Mouse (Mus musculus): ENCODE measurements at regions not wholly inside any gene's neighbourhood (a gene's known extent, or its start where the extent isn't known, plus 50 kb on each side); places are given as distances from the start of the nearest gene placed in this dataset. TPM values are rescaled to one million over a fixed set of nuclear protein-coding genes. Genes with fewer than 3 reads are reported as not detected.

DNA sequence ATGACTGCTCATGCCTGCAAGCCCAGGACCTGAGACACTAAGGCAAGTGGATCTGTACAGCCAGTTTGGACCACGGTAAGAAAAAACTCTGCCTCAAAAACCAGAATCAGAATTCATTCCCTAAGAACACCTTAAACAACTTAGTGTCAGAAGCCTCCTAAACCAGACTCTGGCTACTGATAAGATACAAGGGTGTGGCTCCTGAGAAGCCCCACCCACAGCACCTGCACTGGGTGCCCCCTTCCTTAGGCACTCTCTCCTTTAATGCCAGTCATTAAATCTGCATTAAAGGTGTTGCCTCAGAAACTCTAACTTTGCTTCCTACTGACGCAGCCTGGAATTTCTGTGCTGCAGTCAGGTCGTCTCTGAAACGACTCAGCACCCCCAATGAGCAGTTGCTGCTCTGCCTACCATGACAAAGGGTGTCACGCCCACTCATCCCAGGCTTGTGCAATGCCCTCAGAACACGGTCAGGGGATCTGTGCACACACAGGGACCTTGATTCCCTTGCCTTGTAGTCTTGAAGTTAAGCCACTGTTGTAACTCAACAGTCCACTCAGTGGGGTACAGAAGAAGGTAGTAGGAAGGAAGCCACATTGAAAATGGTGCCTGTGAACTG, 62.8 kb upstream of the H2afz start:
- Histone ChIP-seq H3K4me2 (ENCODE audit: low read depth, low read length, poor library complexity, severe bottlenecking) (no peak overlapping the region), H3K4me1 (ENCODE audit: insufficient read depth, low read length) (no peaks in the 10 kb centered on the region), H3K27ac (ENCODE audit: low read depth, low read length) (no peak overlapping the region), H3K36me3 (ENCODE audit: insufficient read depth, low read length) (no peaks in the 10 kb centered on the region), H3K9me3 (ENCODE audit: low read length) (no peaks in the 10 kb centered on the region), H3K9ac (replicated peaks; ENCODE audit: low read length, poor library complexity, severe bottlenecking) (no peak overlapping the region), H3K4me3 (ENCODE audit: low read depth, low read length) (no peak overlapping the region), H3K27me3 (ENCODE audit: insufficient read depth, low read length) (no peaks in the 10 kb centered on the region)
- DNase-seq (ENCODE audit: low spot score) (no peak), ATAC-seq (ENCODE audit: low FRiP score) (no peak)
- TF ChIP-seq CTCF (IDR thresholded peaks at IDR 0.05), result no peak
- 46% methylated on average over 6 of the region's 6 CpGs for WGBS

DNA sequence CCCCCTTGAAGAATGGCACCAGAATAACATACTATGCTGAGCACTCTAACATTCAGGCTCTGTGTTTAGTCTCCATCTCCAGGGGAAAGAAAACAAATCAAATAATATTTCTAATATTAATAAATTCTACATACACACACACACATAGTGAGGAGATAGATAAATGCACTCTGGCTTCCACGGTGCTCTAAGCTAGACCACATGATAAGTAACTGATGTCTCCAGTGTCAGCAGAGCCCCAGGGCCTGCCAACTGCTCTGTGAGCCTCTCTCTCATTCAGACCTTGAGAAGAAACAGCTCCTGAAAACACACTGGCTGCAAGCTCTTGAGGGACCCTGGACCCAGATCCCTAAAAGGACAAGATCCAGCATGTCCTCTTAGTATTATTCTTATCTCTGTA, 56.9 kb upstream of the H2afz start:
- TF ChIP-seq CTCF (IDR thresholded peaks at IDR 0.05), result no peak
- WGBS, result 75% methylated on average over 1 of the region's 1 CpGs
- ATAC-seq (ENCODE audit: low FRiP score), result no peak

DNA sequence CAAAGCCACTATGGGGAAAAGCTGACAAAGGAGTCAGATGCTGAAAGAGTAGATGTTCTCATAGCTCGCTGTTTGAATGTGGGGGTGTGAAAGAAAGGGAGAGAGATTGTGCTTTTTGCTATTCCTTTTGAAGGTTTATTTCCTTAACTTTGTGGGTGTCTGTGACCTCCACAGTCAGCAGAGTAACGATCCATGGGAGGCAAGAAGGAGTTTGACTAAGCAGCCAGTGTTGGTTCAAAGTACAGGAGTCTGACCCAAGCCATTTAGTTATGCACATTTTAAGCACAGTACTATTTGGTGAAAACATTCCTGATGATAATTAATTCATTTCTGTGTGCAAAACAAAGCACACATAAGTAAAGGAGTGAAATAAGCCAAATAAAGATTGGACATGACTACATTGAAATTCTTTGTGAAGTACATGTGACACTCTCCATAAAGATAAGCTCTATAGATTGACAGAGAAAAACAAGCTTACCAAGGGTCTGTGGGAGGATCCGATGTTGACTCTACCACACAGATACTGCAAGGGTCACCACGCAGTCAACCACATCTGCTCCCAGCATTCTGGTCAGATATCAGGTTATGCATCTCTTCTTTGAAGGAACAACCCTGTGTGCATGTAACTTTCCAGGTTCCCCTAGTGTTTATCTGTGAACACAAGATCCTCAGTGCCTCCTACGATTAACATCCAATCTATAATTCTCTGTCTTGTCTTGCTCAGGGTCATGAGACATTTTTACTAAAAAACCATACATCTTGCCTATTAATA, 56.2 kb upstream of the H2afz start:
- TF ChIP-seq CTCF (IDR thresholded peaks at IDR 0.05), result no peak
- Histone ChIP-seq H3K36me3 (ENCODE audit: insufficient read depth, low read length) (no peaks in the 10 kb centered on the region), H3K4me2 (ENCODE audit: low read depth, low read length, poor library complexity, severe bottlenecking) (no peak overlapping the region), H3K9ac (replicated peaks; ENCODE audit: low read length, poor library complexity, severe bottlenecking) (no peak overlapping the region), H3K27me3 (ENCODE audit: insufficient read depth, low read length) (no peaks in the 10 kb centered on the region), H3K9me3 (ENCODE audit: low read length) (no peaks in the 10 kb centered on the region), H3K4me3 (ENCODE audit: low read depth, low read length) (no peak overlapping the region), H3K27ac (ENCODE audit: low read depth, low read length) (no peak overlapping the region), H3K4me1 (ENCODE audit: insufficient read depth, low read length) (no peaks in the 10 kb centered on the region)
- DNase-seq (ENCODE audit: low spot score), result no peak
- WGBS, result 79% methylated on average over 5 of the region's 5 CpGs
- no peak for ATAC-seq (ENCODE audit: low FRiP score)

More for the DNA sequence above, 56.9 kb upstream of the H2afz start:
- Histone ChIP-seq H3K27me3 (ENCODE audit: insufficient read depth, low read length) (no peaks in the 10 kb centered on the region), H3K4me1 (ENCODE audit: insufficient read depth, low read length) (no peaks in the 10 kb centered on the region), H3K27ac (ENCODE audit: low read depth, low read length) (no peak overlapping the region), H3K9ac (replicated peaks; ENCODE audit: low read length, poor library complexity, severe bottlenecking) (no peak overlapping the region), H3K4me2 (ENCODE audit: low read depth, low read length, poor library complexity, severe bottlenecking) (no peak overlapping the region), H3K4me3 (ENCODE audit: low read depth, low read length) (no peak overlapping the region), H3K9me3 (ENCODE audit: low read length) (no peaks in the 10 kb centered on the region), H3K36me3 (ENCODE audit: insufficient read depth, low read length) (no peaks in the 10 kb centered on the region)
- no peak for DNase-seq (ENCODE audit: low spot score)

DNA sequence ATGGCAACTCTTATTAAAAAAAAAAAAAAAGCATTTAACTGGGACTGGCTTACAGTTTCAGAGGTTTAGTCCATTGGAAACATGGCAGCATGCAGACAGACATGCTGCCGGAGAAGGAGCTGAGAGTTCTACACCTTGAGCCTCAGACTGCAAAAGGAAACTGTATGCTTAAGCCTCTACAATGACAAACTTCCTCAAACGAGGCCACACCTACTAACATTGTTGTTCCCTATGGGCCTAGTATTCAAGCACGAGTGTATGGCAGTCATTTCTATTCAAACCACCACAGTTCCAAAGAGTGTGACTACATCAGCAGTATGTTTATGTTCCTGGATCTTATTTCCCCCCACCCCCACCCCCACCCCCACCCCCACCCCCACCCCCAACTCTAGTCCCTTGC, 54.2 kb upstream of the H2afz start:
- TF ChIP-seq CTCF (IDR thresholded peaks at IDR 0.05), result no peak
- Histone ChIP-seq H3K9ac (replicated peaks; ENCODE audit: low read length, poor library complexity, severe bottlenecking) (no peak overlapping the region), H3K27me3 (ENCODE audit: insufficient read depth, low read length) (no peaks in the 10 kb centered on the region), H3K27ac (ENCODE audit: low read depth, low read length) (no peak overlapping the region), H3K4me1 (ENCODE audit: insufficient read depth, low read length) (no peaks in the 10 kb centered on the region), H3K4me2 (ENCODE audit: low read depth, low read length, poor library complexity, severe bottlenecking) (no peak overlapping the region), H3K4me3 (ENCODE audit: low read depth, low read length) (no peak overlapping the region), H3K36me3 (ENCODE audit: insufficient read depth, low read length) (no peaks in the 10 kb centered on the region), H3K9me3 (ENCODE audit: low read length) (no peaks in the 10 kb centered on the region)
- no peak for ATAC-seq (ENCODE audit: low FRiP score)
- no peak for DNase-seq (ENCODE audit: low spot score)
- WGBS, result 81% methylated on average over 3 of the region's 3 CpGs

Small RNA genes lying in the stretch of these regions (microRNA-seq; reads per million reads assigned to microRNA genes)
- not detected for gene Mir6380 (ENCODE audit: borderline number of aligned reads)

All from midbrain, postnatal 0 days (tissue).